Mouse (Mus musculus) naive thymus-derived CD4-positive, alpha-beta T cell, adult 2 months (primary cell): ENCODE measurements around the gene Olfr1248.
"Not testable (repeated sequence)": the region's sequence is repeated elsewhere in the genome, so short reads cannot be mapped to it uniquely, and the experiment has no call there.

Experiments used
- DNase-seq: peaks from one replicate; pipeline ENCODE4 v3.0.0-alpha.2; 2011; ENCODE audit warnings: low read depth

Olfr1248 gene

GRCm38 (mm10) chr2:89618145-89618544, at the start of gene Olfr1248:
Olfr1248 (minus strand) TSS chr2:89618245.
- DNase-seq, result not testable (repeated sequence)

GRCm38 (mm10) chr2:89661367-89661766, 43.3 kb upstream of the Olfr1248 start, which contains the start of gene Olfr1250:
Olfr1250 (minus strand) TSS chr2:89661467.
- DNase-seq, result no peak

DNA sequence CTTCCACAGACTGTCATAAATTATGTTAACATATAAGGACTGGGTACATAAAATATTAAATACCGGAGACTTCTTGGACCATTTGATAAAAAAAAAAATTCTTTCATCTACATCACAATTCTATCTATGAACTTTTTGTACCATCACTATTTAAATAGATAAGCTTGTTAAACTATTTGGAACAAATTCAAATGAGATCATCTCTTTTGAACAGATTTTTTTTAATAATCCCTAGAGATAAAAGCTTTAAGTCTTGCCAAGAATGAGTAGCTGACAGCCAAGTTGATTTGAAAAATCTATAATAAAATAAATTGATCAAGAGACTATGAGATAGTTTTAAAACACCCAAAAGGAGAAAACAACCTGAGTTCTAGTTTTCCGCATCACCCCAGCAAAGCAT, 16.8 kb upstream of the Olfr1248 start, which contains the start of gene Olfr1249:
Gene Olfr1249, minus strand, starts transcription at position 101 of the 400 bp plus-strand sequence.
- no peak for DNase-seq

DNA sequence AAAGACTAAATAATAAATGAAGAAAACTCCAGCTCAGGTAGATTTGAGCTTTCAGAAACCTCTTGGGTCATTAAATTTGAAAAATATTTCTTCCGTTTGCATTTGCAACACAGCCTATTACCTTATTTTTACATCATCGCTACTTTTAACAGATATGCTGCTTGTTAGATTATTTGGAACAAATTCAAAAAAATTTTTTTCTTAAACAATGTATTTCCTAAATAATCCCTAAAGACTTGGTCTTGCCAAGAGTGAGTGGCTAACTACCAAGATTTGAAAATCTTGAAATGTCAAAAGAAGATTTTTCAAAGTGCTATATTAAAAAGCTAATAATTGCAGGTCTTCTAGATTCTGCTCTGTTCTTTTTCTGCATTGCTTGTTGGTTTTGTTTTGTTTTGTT, 4.0 kb downstream of the Olfr1248 start, which contains the start of gene Olfr1247:
Gene Olfr1247, minus strand, starts transcription at position 101 of the 400 bp plus-strand sequence.
- DNase-seq, result no peak

DNA sequence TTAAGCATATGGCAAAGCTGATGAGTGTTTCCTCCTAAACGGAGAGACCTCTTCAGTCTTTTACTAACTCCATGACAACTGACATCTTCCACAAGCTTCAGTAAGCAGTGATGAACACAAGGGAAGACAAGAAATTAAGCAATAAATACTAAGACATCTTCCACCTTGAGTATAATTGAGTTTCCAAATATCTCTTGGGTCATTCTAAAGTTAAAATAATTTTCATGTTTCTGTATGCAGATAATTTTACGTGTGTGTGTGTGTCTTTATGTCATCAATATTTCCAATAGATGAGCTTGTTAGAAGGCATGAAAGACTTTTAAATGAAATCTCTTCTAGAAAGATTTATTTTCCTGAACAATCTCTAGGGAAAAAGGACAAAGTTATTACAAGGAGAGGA, 25.0 kb downstream of the Olfr1248 start, which contains the start of gene Olfr1246:
Gene Olfr1246, minus strand, starts transcription at position 101 of the 400 bp plus-strand sequence.
- DNase-seq, result no peak

DNA sequence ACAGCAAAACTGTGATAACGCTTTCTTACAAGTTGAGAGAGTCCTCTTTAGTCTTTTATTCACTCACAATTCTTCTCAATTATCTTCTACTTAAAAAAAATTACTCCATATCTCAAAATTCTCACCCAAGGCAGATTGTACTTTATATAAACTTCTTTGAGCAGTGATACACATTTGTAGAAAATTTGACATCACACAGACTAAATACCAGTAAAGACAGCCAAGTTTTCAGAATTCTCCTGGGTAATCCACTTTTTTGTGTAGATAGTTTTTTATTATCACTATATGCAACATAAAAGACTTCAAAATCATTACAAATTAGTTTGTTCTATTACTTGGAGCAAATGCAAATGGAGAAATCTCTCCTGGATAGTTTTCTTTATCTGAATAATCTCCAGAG, 39.7 kb downstream of the Olfr1248 start, which contains the start of gene Olfr1245:
Gene Olfr1245, minus strand, starts transcription at position 101 of the 400 bp plus-strand sequence.
- DNase-seq, result no peak
